Mouse (Mus musculus): Measurements from ENCODE around the gene Nfkbil1. TPM values are rescaled to one million over a fixed set of nuclear protein-coding genes. Genes with fewer than 3 reads are reported as not detected.

The Nfkbil1 gene
- polyA plus RNA-seq, 1 experiment from 2014 or later: 4.0 TPM

DNA sequence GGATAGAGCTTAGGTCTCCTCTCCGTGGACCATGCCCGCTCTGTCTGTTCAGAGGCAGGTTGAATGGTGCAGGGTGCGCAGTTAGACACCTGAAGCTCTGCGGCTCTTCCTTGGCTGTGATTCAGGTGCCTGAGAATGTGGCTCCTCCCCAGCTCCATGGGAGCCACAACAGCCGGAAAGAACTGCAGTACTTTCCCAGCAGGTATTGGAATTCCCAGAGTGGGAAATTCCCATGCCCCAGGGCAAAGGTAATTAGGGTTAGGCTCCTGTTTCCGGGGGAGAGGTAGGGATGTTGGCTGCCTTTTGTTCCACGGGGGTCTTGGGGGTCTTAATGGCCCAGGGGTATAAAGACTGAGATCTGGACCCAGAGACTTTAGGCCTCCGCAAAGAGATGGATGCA, 36.6 kb downstream of the Nfkbil1 start:
- Histone ChIP-seq H3K4me1 (ENCODE audit: control insufficient read depth, insufficient read depth, low read length) (no peaks in the 10 kb centered on the region), H3K9me3 (replicated peaks; ENCODE audit: control insufficient read depth, low read length) (no peaks in the 10 kb centered on the region), H3K9ac (replicated peaks; ENCODE audit: low read length) (no peak overlapping the region), H3K4me3 (ENCODE audit: low read depth, low read length) (no peak overlapping the region), H3K27ac (replicated peaks; ENCODE audit: low read depth, low read length) (no peak overlapping the region), H3K4me2 (ENCODE audit: low read depth, low read length) (no peak overlapping the region), H3K36me3 (replicated peaks; ENCODE audit: control insufficient read depth, insufficient read depth, low read depth, low read length) (no peaks in the 10 kb centered on the region), H3K27me3 (ENCODE audit: control insufficient read depth, insufficient read depth, low read length) (peaks cover 27% of the 10 kb centered on the region)
- DNase-seq (ENCODE audit: low spot score) (no peak), ATAC-seq (replicated peaks; ENCODE audit: insufficient number of reproducible peaks, low FRiP score, low TSS enrichment, low read depth) (no peak)
- 23% methylated on average over 8 of the region's 8 CpGs for WGBS

- DNase-seq (ENCODE audit: low spot score) (no peak), ATAC-seq (replicated peaks; ENCODE audit: insufficient number of reproducible peaks, low FRiP score, low TSS enrichment, low read depth) (no peak)
- WGBS: 58% methylated on average over 7 of the region's 7 CpGs
- Histone ChIP-seq H3K4me1 (ENCODE audit: control insufficient read depth, insufficient read depth, low read length) (no peaks in the 10 kb centered on the region), H3K27ac (replicated peaks; ENCODE audit: low read depth, low read length) (no peak overlapping the region), H3K4me2 (ENCODE audit: low read depth, low read length) (no peak overlapping the region), H3K27me3 (ENCODE audit: control insufficient read depth, insufficient read depth, low read length) (peaks cover 27% of the 10 kb centered on the region), H3K9ac (replicated peaks; ENCODE audit: low read length) (no peak overlapping the region), H3K36me3 (replicated peaks; ENCODE audit: control insufficient read depth, insufficient read depth, low read depth, low read length) (no peaks in the 10 kb centered on the region), H3K9me3 (replicated peaks; ENCODE audit: control insufficient read depth, low read length) (no peaks in the 10 kb centered on the region), H3K4me3 (ENCODE audit: low read depth, low read length) (no peak overlapping the region)
Observed at GRCm38 (mm10) chr17:35198029-35198428, 37.6 kb downstream of the Nfkbil1 start.

DNA sequence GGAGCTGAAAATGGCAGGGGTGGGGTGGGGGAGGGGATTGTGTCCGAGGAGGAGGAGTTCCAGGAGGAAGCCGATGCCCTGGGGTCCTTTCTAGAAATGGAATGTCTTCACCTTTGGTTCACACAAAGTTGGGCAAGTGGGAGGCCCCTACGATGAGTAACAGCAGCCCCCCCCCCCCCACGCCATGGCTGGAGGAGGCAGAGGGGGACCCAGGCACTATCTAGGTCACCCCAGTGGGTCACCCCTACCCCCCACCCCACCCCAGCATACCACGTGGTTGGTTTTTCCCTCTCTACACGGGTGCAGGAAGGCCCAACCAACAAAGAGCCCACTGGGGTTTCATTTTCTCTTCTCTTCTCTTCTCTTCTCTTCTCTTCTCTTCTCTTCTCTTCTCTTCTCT, 38.5 kb downstream of the Nfkbil1 start:
- Histone ChIP-seq H3K4me1 (ENCODE audit: control insufficient read depth, insufficient read depth, low read length) (no peaks in the 10 kb centered on the region), H3K27me3 (ENCODE audit: control insufficient read depth, insufficient read depth, low read length) (peaks cover 21% of the 10 kb centered on the region), H3K9me3 (replicated peaks; ENCODE audit: control insufficient read depth, low read length) (no peaks in the 10 kb centered on the region), H3K36me3 (replicated peaks; ENCODE audit: control insufficient read depth, insufficient read depth, low read depth, low read length) (no peaks in the 10 kb centered on the region), H3K27ac (replicated peaks; ENCODE audit: low read depth, low read length) (no peak overlapping the region), H3K9ac (replicated peaks; ENCODE audit: low read length) (no peak overlapping the region), H3K4me3 (ENCODE audit: low read depth, low read length) (no peak overlapping the region), H3K4me2 (ENCODE audit: low read depth, low read length) (no peak overlapping the region)
- no peak for ATAC-seq (replicated peaks; ENCODE audit: insufficient number of reproducible peaks, low FRiP score, low TSS enrichment, low read depth)
- no peak for DNase-seq (ENCODE audit: low spot score)
- WGBS: 42% methylated on average over 6 of the region's 6 CpGs

- 26% methylated on average over 9 of the region's 9 CpGs for WGBS
- peaks cover 21% of the 10 kb centered on the region for H3K27me3 ChIP-seq (ENCODE audit: control insufficient read depth, insufficient read depth, low read length)
- H3K4me2 ChIP-seq (ENCODE audit: low read depth, low read length): peak overlapping the region; percentile 66; the same call in 1 of the 2 replicates
- no peak for ATAC-seq (replicated peaks; ENCODE audit: insufficient number of reproducible peaks, low FRiP score, low TSS enrichment, low read depth)
- no peaks in the 10 kb centered on the region for H3K4me1 ChIP-seq (ENCODE audit: control insufficient read depth, insufficient read depth, low read length)
- DNase-seq (ENCODE audit: low spot score): no peak
- H3K27ac ChIP-seq (replicated peaks; ENCODE audit: low read depth, low read length): no peak overlapping the region
- H3K9me3 ChIP-seq (replicated peaks; ENCODE audit: control insufficient read depth, low read length): no peaks in the 10 kb centered on the region
- no peaks in the 10 kb centered on the region for H3K36me3 ChIP-seq (replicated peaks; ENCODE audit: control insufficient read depth, insufficient read depth, low read depth, low read length)
- peak overlapping the region; percentile 57; the same call in 1 of the 2 replicates for H3K9ac ChIP-seq (replicated peaks; ENCODE audit: low read length)
- H3K4me3 ChIP-seq (ENCODE audit: low read depth, low read length): peak overlapping the region; percentile 37; the same call in 1 of the 2 replicates
Observed at GRCm38 (mm10) chr17:35196321-35196641, 39.3 kb downstream of the Nfkbil1 start.

DNA sequence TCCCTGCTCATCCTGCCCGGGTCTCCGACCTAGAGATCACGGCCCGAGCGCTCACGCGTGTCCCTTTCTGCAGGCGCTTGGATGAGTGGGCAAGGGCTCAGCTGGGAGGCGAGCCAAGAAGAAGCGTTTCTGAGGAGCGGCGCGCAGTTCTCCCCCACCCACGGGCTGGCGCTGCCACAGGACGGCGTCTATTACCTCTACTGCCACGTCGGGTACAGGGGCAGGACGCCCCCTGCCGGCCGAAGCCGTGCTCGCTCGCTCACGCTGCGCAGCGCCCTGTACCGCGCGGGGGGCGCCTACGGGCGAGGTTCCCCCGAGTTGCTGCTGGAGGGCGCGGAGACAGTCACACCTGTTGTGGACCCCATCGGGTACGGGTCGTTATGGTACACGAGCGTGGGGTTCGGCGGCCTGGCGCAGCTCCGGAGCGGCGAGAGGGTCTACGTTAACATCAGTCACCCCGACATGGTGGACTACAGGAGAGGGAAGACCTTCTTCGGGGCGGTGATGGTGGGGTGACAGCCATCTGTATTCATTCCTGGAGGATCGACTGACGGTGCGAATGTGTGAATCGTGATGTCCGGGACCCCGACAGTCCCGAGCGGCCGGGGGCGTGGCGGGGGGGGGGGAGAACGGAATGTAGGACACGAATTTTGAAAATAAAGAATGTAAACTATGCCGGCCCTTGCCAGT, 39.8 kb downstream of the Nfkbil1 start:
- H3K27ac ChIP-seq (replicated peaks; ENCODE audit: low read depth, low read length): no peak overlapping the region
- no peaks in the 10 kb centered on the region for H3K36me3 ChIP-seq (replicated peaks; ENCODE audit: control insufficient read depth, insufficient read depth, low read depth, low read length)
- peak; percentile 75; the same call in 1 of the 2 replicates for ATAC-seq (replicated peaks; ENCODE audit: insufficient number of reproducible peaks, low FRiP score, low TSS enrichment, low read depth)
- DNase-seq (ENCODE audit: low spot score): peak; percentile 83
- WGBS: 2% methylated on average over 64 of the region's 66 CpGs
- H3K27me3 ChIP-seq (ENCODE audit: control insufficient read depth, insufficient read depth, low read length): peaks cover 21% of the 10 kb centered on the region
- H3K4me3 ChIP-seq (ENCODE audit: low read depth, low read length): peak overlapping the region; percentile 37
- H3K9me3 ChIP-seq (replicated peaks; ENCODE audit: control insufficient read depth, low read length): no peaks in the 10 kb centered on the region
- H3K9ac ChIP-seq (replicated peaks; ENCODE audit: low read length): peak overlapping the region; percentile 57
- no peaks in the 10 kb centered on the region for H3K4me1 ChIP-seq (ENCODE audit: control insufficient read depth, insufficient read depth, low read length)
- peak overlapping the region; percentile 66 for H3K4me2 ChIP-seq (ENCODE audit: low read depth, low read length)

GRCm38 (mm10) chr17:35194844-35195630, 40.6 kb downstream of the Nfkbil1 start:
- WGBS: 42% methylated on average over 19 of the region's 19 CpGs
- Histone ChIP-seq H3K27ac (replicated peaks; ENCODE audit: low read depth, low read length) (no peak overlapping the region), H3K4me3 (ENCODE audit: low read depth, low read length) (peak overlapping the region; percentile 37), H3K4me2 (ENCODE audit: low read depth, low read length) (peak overlapping the region; percentile 66), H3K9ac (replicated peaks; ENCODE audit: low read length) (peak overlapping the region; percentile 57), H3K27me3 (ENCODE audit: control insufficient read depth, insufficient read depth, low read length) (peaks cover 21% of the 10 kb centered on the region), H3K4me1 (ENCODE audit: control insufficient read depth, insufficient read depth, low read length) (no peaks in the 10 kb centered on the region), H3K36me3 (replicated peaks; ENCODE audit: control insufficient read depth, insufficient read depth, low read depth, low read length) (no peaks in the 10 kb centered on the region), H3K9me3 (replicated peaks; ENCODE audit: control insufficient read depth, low read length) (no peaks in the 10 kb centered on the region)
- ATAC-seq (replicated peaks; ENCODE audit: insufficient number of reproducible peaks, low FRiP score, low TSS enrichment, low read depth): no peak
- no peak for DNase-seq (ENCODE audit: low spot score)

DNA sequence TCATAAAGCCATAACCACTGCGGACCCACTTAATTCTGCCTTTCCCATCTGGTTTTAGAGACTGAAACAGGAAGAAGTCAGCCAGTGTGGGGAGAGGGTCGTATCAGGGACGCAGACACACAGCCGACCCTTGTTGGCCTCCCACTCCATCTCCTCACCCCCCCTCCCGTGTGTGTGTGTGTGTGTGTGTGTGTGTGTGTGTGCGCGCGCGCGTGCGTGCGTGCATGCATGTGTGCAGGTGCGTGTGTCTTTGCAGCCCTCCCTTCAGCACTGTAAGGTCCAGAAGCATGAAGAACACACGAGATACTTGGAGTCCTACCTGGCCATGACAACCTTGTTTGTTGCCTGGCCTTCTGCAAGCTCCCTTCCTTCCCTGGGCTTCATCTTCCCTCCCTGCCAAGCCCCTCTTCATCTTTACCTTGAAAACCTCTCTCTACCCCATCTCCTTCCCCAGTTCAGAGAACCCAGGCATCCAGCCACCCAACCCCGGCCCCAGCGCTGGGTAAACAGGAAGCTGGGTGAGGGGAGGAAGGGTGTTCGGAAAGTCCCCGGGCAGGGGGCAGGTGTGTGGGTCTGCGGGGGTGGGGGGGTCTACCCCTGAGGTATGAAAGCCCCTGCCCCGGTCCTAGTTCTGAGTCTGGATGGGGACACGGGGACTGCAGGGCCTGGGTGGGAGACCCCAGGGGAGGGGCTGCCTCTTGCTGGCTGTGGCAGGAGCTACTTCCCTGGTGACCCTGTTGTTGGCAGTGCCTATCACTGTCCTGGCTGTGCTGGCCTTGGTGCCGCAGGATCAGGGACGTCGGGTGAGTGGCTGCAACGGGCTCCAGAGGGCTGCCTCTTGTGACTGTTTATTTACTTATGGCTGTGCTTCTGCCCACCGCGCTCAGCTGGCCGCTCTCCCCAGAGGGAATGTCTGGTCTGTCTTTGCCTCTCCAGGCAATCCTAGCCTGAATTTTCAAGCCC, 41.4 kb downstream of the Nfkbil1 start, which contains the start of gene Ltb:
TSS of gene Ltb (plus strand) at position 559 of the 963 bp plus-strand sequence.
- Histone ChIP-seq H3K9ac (replicated peaks; ENCODE audit: low read length) (no peak within 1 kb of the TSS), H3K36me3 (replicated peaks; ENCODE audit: control insufficient read depth, insufficient read depth, low read depth, low read length) (no peaks in the 10 kb centered on the region), H3K4me2 (ENCODE audit: low read depth, low read length) (0 out of 2 replicates have a peak within 1 kb of the TSS, but pooled peaks have one; percentile 10), H3K4me1 (ENCODE audit: control insufficient read depth, insufficient read depth, low read length) (no peaks in the 10 kb centered on the region), H3K27me3 (ENCODE audit: control insufficient read depth, insufficient read depth, low read length) (peaks cover 21% of the 10 kb centered on the region), H3K4me3 (ENCODE audit: low read depth, low read length) (no peak within 1 kb of the TSS), H3K27ac (replicated peaks; ENCODE audit: low read depth, low read length) (no peak within 1 kb of the TSS), H3K9me3 (replicated peaks; ENCODE audit: control insufficient read depth, low read length) (no peaks in the 10 kb centered on the region)
- ATAC-seq (replicated peaks; ENCODE audit: insufficient number of reproducible peaks, low FRiP score, low TSS enrichment, low read depth): no peak
- no peak for DNase-seq (ENCODE audit: low spot score)
- WGBS: 60% methylated on average over 28 of the region's 28 CpGs

Measured in embryonic facial prominence, embryonic 11.5 days (tissue).